Mouse (Mus musculus): ENCODE data around the gene Rbfox3.

The Rbfox3 gene

GRCm38 (mm10) chr11:118911307-118912070 is at the start of gene Rbfox3:
Gene Rbfox3, minus strand, starts transcription at chr11:118911597.
- DNase-seq (ENCODE audit: low spot score in 2 of 2), result peak in 1 of 2 experiments; percentile 59

- peak; percentile 53 to 57 for DNase-seq (ENCODE audit: low spot score in 2 of 2)
Measured at GRCm38 (mm10) chr11:118960649-118961048, 49.3 kb upstream of the Rbfox3 start.

- DNase-seq (ENCODE audit: low spot score in 2 of 2), result peak; percentile 59 to 76
Measured at GRCm38 (mm10) chr11:118957070-118957471, 45.7 kb upstream of the Rbfox3 start.

- DNase-seq (ENCODE audit: low spot score in 2 of 2), result no peak
Measured at GRCm38 (mm10) chr11:118955016-118955415, 43.6 kb upstream of the Rbfox3 start.

GRCm38 (mm10) chr11:118945868-118946267 is 34.5 kb upstream of the Rbfox3 start:
- no peak for DNase-seq (ENCODE audit: low spot score in 2 of 2)

- no peak for DNase-seq (ENCODE audit: low spot score in 2 of 2)
Measured at GRCm38 (mm10) chr11:118941268-118941667, 29.9 kb upstream of the Rbfox3 start.

- peak; percentile 57 to 69 for DNase-seq (ENCODE audit: low spot score in 2 of 2)
Measured at GRCm38 (mm10) chr11:118940539-118940938, 29.1 kb upstream of the Rbfox3 start.

GRCm38 (mm10) chr11:118939731-118940130 is 28.3 kb upstream of the Rbfox3 start:
- DNase-seq (ENCODE audit: low spot score in 2 of 2), result no peak

- no peak for DNase-seq (ENCODE audit: low spot score in 2 of 2)
Measured at GRCm38 (mm10) chr11:118934925-118935324, 23.5 kb upstream of the Rbfox3 start.

GRCm38 (mm10) chr11:118927081-118927480 is 15.7 kb upstream of the Rbfox3 start:
- DNase-seq (ENCODE audit: low spot score in 2 of 2), result no peak

GRCm38 (mm10) chr11:118921852-118922251 is 10.5 kb upstream of the Rbfox3 start:
- DNase-seq (ENCODE audit: low spot score in 2 of 2), result peak in 1 of 2 experiments; percentile 21

GRCm38 (mm10) chr11:118916423-118917030 is 5.1 kb upstream of the Rbfox3 start:
- peak; percentile 57 to 58 for DNase-seq (ENCODE audit: low spot score in 2 of 2)

- no peak for DNase-seq (ENCODE audit: low spot score in 2 of 2)
Measured at GRCm38 (mm10) chr11:118915888-118916287, 4.5 kb upstream of the Rbfox3 start.

- DNase-seq (ENCODE audit: low spot score in 2 of 2), result no peak
Measured at GRCm38 (mm10) chr11:118912686-118913085, 1.3 kb upstream of the Rbfox3 start.

- no peak for DNase-seq (ENCODE audit: low spot score in 2 of 2)
Measured at GRCm38 (mm10) chr11:118910756-118911155, 641 bp downstream of the Rbfox3 start.

GRCm38 (mm10) chr11:118909814-118910201 is 1.6 kb downstream of the Rbfox3 start:
- DNase-seq (ENCODE audit: low spot score in 2 of 2), result no peak

- DNase-seq (ENCODE audit: low spot score in 2 of 2), result peak in 1 of 2 experiments; percentile 73
Measured at GRCm38 (mm10) chr11:118908981-118909813, 2.2 kb downstream of the Rbfox3 start.

- DNase-seq (ENCODE audit: low spot score in 2 of 2), result no peak
Measured at GRCm38 (mm10) chr11:118908431-118908980, 2.9 kb downstream of the Rbfox3 start.

GRCm38 (mm10) chr11:118907471-118908401 is 3.7 kb downstream of the Rbfox3 start:
- no peak for DNase-seq (ENCODE audit: low spot score in 2 of 2)

- DNase-seq (ENCODE audit: low spot score in 2 of 2), result peak in 1 of 2 experiments; percentile 75
Measured at GRCm38 (mm10) chr11:118906824-118907470, 4.5 kb downstream of the Rbfox3 start.

All from right cerebral cortex, adult 2 months (tissue).